Mouse (Mus musculus): ENCODE data around the gene Gm20695.

- TF ChIP-seq POLR2A (IDR thresholded peaks at IDR 0.05; ENCODE audit: control insufficient read depth, extremely low read depth, insufficient read depth, low read length, poor library complexity) (no peak), CTCF (IDR thresholded peaks at IDR 0.05; ENCODE audit: borderline replicate concordance, control insufficient read depth, extremely low read depth, insufficient read depth, low read length, poor library complexity) (no peak)
These were observed 36.6 kb upstream of the Gm20695 start for GRCm38 (mm10) chr16:3847871-3848270.

All from thymus, adult 2 months (tissue).